Mouse (Mus musculus): ENCODE results near the gene Zic4.

Gene Zic4

DNA sequence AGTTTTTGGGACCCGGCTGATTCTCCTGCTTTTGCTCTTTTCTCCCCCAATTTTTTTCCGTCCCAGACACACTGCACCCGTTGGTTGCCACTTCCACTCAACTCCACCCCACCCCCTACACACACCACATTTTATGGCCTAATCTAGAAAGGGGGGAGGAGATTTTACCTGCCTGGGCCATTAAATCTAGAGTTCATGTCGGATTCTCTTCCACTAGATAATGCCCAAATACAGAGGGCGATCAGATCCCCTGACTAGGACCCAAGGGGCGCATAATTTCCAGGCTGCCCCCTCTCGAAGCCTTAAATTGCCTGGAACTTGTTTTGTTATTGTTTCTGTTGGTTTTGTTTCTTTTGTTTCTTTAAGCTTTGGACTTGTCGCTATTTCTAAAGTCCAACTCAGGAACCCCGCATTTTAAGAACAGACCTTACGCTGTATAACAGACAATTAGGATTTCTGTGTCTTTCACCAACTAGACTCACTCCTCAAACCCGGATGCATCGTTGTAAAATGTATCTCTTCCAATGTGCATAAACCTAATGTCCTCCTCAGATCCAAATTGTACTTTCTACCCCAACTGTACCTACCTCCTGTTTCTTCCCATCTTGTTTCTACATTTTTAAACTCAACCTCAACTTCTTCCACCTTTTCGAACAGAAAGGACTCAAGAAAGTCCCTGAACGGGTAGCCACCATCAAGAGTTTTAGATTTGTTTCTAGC is 958 bp downstream of the Zic4 start:
- no peak for DNase-seq (ENCODE audit: low read depth, low spot score)

DNA sequence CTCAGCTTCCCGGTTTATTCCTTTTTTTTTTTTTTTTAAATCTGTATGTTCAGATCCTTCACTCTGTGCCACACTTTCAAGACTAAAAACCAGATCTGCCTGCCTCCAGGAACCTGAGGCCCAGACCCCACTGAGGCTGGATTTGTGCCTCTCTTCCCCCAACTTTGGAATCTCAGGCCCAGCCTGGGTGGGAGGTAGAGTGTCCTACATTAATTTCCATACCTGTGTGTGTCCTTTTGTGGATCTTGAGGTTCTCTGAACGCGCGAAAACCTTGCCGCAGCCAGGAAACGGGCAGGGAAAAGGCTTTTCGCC is 1.6 kb downstream of the Zic4 start:
- DNase-seq (ENCODE audit: low read depth, low spot score) = no peak

DNA sequence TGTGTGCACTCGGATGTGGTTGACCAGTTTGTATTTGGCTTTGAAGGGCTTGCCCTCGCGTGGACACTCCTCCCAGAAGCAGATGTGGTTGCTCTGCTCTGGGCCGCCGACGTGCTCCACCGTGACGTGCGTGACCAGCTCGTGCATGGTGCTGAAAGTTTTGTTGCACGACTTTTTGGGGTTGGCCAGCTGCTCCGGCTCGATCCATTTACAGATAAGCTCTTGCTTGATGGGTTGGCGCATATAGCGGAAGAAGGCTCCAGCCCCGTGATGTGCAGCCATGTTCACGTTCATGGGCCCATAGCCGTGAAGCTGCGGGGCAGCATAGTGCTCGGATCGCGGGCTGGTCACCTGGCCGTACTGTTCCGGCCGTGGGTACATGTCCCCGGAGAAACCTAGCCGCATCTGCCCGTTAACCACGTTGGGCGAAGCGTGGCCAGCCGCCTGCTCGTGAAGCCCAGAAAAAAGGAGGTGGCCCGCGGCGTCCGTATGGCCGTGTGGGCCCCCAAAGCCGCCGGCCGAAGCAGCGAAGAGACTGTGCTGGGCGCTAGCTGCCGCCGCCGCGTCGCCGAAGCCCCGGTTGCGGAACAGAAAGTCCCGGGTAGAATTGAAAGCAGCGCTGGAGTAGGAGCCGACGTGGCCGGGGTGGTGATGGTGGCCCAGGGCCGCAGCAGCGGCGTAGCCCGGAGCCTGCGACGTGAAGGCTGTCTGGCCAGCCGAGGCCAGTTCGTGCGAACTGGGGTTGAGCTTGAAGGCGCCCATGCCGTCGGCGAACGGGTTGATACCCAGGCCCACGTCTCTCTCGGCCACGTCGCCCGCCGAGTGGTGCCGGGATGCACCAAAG is 2.1 kb downstream of the Zic4 start:
- DNase-seq (ENCODE audit: low read depth, low spot score) = no peak

DNA sequence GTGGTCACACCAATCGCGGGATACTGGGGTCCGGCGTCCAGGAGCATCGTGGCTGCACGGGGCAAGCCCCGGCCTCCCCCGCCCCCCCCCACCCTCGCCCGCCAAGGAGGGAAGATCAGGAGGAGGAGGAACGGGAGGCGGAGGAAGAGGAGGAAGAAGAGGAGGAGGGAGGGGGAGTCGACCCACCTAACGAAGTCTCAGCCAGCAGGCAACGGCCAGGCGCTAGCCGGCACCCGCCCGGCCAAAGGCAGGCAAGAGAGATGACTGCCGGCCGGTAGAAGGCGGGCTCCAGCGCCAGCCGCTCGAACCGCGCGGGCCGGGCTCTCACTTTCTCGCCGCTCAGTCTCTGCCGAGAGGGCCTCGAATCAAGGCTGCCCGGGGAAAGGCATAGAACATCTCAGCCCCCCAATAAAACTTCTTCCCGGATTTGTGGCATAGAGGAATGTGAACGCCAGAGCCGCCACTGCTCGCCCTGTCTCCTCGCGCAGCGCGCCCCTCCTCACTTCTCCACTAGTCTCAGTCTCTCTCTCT is 2.8 kb downstream of the Zic4 start:
- no peak for DNase-seq (ENCODE audit: low read depth, low spot score)

DNA sequence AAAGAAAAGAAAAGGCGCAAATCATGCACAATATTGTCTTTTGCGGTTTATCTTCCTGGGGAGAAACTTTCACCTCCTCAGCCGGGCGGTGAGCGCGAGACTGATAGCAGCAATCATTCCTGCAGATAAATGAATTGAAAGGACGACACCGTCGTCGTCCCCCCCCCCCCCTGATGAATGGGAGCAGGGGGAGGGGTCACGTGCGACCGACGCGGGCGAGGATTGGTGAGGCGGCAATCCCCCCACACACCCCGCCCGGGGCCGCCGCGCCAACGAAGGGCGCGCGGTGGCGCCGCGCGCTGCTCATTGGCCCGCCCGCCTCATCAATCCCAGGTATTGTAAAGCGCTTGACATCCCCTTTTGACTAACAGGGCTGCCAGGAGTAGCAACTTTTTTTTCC is 3.5 kb downstream of the Zic4 start, which contains the start of gene Zic1:
Zic1 (minus strand) TSS at position 147 of the 400 bp plus-strand sequence.
- DNase-seq (ENCODE audit: low read depth, low spot score) = no peak

DNA sequence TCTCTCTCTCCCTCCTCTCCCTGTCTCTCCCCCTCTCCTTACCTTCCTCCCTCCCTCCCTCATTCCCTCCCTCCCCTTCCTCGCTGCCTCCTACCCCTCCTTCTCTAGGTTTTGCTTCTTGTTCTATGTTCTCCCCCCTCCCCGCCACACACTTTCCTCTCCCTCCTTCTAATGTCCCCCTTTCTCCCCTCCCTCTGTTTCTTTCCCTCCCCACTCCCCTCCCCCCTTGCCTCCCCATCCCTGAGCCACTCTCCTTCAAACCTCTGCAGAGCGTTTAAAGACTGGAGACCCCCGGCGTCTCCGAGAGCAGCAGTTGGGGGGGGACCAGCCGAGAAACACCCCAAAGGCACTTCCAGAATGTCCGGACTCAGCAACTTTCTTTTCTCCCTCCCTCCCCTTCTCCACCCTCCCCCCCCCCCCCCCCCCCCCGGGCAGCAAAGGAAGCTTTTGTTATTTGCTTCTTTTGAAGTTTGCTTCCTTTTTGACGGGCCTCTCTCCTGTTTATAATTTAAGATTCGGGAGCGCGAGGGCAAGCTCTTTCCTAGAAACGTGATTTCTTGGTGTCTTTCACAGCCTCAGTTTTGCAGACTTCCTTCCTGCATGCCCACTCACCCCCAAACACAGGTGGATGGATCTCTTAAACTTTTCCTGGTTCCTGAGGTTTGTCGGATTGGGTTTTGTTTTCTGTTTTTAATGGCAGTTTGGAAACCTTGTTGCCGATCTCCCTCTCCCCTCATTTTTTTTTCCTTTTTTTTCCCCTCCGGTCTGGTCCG is 4.2 kb downstream of the Zic4 start:
- no peak for DNase-seq (ENCODE audit: low read depth, low spot score)

DNA sequence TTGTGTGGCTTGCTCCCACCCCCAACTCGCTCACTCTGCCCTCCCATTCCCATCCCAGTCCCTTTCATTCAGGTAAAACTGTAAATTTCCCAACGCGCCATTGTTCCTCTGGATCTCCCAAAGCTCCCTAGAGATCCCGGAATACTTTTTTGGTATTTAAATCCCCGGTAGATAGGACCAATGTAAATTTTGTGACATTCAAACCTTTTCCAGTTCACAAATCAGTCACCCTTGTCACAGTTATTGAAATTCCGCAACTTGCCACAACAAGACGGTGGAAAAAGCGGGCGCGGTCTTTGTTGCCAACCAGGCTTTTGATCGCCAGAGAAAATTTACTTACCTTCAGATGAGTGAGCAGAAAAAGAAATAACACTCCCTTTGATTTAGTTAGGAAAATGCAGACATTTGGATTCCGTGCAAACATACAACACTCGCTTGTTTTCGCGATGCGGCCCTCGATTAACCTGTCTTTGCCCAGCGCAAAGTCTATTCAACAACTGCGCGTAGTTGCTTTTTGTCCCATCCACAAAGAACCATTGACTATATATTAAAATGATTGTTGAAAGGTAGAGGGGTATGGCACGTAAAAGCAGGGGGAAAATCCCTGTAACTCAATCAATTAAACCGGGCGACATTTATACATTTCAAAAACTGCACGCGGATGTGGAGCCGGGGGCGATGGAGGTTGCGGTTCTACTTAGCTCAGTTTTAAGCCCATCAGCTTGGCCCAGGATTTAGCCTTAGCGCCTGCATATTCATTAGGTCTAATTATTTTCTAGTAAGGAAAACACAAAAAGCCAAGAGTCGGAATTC is 5.0 kb downstream of the Zic4 start:
- DNase-seq (ENCODE audit: low read depth, low spot score) = no peak

DNA sequence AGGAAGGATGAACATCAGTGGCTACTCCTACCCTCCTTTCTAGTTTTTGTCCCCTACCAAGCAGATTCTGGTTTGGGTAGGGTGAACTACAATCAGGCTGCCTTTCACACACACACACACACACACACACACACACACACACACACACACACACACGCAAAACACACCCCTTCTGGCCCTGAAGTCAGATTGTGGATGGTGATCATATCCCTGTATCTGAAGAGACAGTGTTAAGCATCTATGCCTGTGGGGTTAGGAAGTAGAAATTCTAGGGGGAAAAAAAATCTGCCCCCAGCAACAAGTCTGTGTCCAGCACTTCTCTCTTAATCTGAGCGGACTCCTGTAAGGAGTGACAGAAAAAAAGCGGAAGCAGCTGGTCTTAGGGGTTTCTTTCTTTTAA is 5.9 kb downstream of the Zic4 start:
- DNase-seq (ENCODE audit: low read depth, low spot score) = no peak

DNA sequence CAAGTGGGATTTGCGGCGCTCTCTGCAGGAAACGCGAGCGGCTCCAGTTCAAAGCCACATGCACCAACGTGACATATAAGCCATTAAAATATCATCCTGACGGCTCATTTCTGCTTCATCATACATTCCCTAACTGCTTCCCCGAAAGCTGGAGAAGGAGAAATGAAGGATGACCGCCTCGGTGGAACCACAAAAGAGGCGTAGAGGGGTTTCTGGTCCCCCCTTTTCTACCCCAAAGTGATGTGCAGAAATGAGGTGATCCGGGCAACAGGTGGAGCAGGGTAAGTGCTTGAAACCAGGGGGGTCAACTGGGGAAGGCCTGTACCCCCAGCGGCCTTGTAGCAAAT is 6.7 kb downstream of the Zic4 start:
- DNase-seq (ENCODE audit: low read depth, low spot score) = no peak

DNA sequence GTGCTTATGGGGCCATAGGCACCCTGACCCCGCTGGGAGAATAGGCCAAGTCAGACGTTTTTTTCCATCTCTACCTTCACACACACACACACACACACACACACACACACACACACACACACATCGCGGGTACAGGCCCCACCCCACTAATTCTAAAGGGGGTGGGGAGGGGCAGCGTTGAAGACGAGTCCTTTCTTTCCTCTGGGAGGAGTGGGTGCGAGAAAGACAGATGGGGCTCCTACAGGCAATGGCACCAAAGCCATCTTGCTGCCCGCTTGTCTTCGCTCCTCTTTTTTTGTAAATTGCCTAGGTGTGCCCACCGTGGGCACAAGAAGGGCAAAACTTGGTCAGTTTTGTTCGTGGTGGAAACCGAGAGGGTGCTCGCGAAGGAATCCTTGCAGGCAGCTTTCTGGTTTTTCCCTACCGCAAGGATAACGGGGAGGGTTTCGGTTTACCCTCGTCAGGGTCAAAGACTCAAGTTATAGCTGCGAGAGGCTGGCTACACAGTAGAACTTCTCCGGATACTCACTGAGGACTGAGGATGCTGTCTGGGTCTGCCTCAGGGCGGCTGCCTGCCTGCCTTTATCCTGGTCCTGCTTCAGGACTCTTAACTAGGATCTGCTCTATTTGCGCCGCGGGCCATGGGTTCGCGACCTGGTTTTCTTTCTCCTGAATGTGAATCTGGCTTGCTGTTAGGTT is 7.2 kb downstream of the Zic4 start:
- DNase-seq (ENCODE audit: low read depth, low spot score) = no peak

DNA sequence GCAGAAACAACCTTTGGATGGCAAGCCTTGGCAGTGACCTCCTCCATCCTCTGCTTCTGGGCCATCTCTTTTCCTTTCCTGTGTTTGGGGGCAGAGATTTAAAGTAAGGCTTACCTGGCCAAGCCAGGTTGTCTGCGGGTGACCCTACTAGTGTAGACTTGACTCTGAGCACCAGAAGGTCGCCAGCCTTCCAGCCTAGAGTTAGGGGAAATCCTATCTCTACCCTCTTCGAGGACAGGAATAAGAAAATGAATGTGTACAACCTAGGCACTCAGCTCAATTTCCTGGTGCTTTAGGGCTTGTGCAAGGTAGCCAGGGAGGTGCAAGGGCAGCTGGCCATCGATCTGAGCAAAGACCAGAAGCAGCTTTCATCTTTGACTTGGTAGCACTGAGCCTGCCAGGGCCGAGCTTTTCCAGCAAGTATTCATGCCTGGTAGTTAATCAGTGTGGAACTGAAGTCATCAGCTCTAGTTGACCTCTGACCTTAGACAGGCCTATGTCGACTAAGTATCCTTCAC is 8.0 kb downstream of the Zic4 start:
- no peak for DNase-seq (ENCODE audit: low read depth, low spot score)

DNA sequence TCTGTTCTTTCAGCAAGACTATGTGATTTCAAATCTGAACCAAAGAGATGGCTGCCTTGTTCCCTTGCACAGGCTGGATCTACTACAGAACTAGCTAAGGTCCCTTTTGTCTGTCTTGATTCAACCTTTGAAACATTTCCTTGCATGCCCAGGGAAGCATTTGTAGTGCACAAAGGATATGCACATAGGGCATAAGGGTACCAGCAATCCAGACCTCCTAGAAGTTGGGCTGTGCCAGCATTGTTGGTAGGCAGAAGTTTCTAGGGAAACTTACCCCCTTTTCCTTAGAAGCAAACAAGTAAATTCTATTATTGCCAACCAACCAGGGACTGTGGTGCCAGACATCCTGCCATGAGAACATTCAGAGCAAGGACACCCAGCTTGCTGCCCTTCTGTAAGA is 8.8 kb downstream of the Zic4 start:
- DNase-seq (ENCODE audit: low read depth, low spot score) = no peak

DNA sequence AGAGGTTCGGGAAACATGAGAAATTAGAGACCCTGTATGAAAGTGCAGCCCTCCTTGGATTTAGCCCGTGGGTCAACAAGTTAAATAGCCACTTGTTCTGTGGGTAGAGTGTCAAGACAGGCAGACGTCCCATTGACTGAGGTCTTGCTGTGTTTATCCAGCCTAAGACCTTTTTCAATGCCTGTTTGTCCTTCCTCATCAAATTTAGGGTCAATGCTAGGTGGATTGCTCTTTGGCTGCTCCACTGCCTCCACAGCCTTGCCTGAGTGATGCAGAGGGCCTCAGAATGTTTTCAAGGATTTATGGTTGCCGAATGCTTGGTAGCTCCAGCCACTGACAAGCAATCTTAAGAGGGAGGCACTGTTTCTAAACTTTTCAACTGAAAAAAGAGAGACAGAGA is 9.4 kb downstream of the Zic4 start:
- DNase-seq (ENCODE audit: low read depth, low spot score) = no peak

DNA sequence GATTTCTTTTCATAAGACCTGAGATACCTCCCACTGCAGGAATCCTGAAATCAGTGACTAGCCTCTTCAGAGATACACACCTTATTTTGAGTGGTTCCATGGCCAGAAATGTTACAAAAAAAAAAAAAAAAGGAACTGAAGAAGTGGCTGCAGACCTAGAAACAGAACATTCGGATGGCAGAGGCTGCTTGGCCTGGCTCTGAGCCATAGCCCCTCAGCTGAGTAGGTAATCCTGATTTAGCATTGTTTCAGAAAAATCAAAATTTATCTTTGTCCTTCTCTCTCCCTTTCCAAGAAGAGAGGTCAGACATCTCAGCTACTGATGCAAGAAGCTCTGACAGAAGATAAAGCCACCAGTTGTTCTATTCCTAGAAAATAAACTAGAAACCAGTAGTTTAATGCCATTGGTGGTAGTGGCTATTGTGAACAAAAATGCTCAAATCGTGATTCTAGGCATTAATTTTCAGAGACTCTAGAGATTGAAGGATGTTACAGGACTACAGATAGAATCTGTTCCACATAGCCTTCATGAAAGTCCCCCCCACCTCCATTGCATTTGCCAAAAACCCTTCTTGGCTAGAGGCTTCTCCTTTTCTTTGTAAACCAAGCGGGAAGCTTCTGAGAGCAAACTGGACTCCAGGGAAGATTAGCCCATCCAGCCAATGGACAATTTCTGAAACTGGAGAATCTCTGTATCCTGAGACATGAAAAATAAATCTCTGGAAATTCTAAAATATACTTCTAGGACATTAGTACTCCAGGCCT is 11.8 kb downstream of the Zic4 start:
- DNase-seq (ENCODE audit: low read depth, low spot score) = no peak

DNA sequence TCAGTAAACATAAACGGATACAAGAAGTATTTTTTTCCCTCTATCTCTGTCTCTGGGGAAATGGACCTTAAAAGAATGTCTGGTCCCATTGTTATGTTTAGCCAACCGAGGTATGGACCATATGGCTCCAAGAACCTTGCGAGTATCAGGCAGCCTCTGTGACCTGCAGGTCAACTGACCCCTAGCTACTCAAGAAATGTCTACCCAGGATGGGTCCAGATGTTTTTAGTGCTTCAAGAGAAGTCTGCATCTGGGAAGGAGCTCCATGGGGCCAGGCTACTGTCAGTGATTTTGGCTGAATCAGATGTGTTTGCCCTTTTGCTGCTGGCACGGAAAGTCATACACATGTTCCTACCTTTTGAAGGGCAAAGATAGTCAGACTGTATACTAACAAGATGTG is 12.5 kb downstream of the Zic4 start:
- DNase-seq (ENCODE audit: low read depth, low spot score) = no peak

DNA sequence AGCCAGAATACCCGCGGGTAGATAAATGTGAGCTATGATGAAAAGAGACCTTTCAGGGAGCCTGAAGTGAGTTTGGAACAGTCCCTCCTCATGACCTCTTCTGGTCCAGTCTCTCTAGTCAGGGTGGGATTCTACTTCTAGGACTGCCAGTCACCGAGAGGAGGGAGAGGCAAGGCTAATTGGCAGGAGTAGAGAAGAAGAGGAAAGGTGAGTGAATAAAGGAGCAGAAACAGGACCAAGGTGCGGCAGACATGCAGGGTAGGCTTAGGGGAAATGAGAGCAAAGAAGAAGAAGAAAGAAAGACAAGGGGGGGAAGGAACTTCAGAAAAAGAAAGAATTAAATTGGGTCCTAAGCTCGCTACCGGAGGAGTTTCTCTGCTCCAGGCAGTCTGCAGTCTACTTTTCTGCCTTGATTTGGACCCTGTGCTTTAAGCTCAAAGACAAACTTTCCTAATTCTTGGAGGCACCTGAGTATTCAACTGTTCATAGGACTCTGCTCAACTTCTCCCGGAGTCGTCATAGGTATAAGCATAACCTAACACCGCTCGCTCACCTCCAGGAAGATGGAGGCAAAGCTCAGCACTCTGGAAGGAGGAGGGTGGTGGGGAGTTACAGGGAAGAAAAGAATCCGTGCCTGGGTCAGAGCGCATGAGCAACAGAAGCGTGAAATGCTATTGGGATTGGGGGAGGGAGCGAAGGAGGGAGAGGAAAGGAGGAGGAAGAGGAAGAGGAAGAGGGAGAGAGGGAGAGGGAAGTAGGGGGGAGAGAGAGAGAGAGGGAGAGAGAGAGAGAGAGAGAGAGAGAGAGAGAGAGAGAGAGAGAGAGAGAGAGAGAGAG is 15.0 kb downstream of the Zic4 start:
- DNase-seq (ENCODE audit: low read depth, low spot score) = no peak

DNA sequence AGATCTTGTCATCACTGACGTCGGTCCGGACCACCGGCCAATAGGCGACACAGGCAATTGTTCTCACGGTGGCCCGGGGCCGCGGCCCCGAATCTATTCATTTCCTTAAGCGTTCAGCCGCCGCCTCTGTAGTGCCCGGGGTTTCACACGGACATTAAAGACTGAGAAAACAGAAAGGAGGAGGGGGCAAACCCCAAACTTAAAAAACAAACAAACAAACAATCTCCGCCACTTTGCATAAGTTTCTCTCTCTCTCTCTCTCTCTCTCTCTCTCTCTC is 15.6 kb downstream of the Zic4 start:
- no peak for DNase-seq (ENCODE audit: low read depth, low spot score)

DNA sequence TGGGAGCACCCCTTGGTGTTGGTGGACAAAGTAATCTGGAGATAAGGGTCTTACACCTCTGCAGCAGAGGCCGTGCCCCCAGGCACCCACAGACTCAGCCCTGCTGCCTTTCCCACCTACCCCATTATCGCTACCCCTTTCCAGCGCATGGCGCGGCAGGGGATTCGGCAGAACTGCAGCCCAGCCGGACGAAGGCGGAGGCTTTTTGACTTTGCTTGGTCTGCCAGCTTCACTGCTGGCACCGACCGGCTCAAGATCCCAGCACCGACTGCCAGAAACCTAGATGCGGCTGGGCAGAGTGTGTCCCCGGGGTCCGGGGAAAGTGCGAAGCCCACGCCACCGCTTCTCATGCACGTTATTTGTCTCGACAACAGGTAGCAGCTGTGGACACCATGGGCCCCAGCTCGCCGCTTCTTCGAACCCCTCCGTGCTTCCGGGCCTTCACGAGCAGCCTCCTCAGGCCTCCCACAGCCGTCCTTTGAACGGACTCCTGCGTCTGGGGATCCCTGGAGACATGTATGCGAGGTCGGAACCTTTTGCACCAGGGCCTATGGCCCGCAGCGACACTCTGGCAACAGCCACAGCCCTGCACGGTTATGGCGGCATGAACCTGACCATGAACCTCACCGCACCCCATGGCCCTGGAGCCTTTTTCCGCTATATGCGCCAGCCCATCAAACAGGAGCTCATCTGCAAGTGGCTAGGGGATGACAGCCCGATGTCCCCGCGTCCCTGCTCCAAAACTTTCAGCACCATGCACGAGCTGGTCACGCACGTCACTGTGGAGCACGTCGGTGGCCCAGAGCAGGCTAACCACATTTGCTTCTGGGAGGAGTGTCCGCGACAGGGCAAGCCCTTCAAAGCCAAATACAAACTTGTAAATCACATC is 16.4 kb downstream of the Zic4 start:
- no peak for DNase-seq (ENCODE audit: low read depth, low spot score)

Data from CD4-positive helper T cell, adult 2 months (primary cell).